Mouse (Mus musculus): ENCODE data around the gene Lsm10. TPM values are rescaled to one million over a fixed set of nuclear protein-coding genes. Genes with fewer than 3 reads are reported as not detected.
"Not testable (repeated sequence)": the region's sequence is repeated elsewhere in the genome, so short reads cannot be mapped to it uniquely, and the experiment has no call there.

Gene Lsm10
- total RNA-seq, 2 experiments from 2014 or later, result 2.2 to 18.0 TPM

GRCm38 (mm10) chr4:126091873-126092272 lies 4.5 kb upstream of the Lsm10 start:
- no peak for ATAC-seq (replicated peaks; ENCODE audit: low FRiP score, poor library complexity, severe bottlenecking)

DNA sequence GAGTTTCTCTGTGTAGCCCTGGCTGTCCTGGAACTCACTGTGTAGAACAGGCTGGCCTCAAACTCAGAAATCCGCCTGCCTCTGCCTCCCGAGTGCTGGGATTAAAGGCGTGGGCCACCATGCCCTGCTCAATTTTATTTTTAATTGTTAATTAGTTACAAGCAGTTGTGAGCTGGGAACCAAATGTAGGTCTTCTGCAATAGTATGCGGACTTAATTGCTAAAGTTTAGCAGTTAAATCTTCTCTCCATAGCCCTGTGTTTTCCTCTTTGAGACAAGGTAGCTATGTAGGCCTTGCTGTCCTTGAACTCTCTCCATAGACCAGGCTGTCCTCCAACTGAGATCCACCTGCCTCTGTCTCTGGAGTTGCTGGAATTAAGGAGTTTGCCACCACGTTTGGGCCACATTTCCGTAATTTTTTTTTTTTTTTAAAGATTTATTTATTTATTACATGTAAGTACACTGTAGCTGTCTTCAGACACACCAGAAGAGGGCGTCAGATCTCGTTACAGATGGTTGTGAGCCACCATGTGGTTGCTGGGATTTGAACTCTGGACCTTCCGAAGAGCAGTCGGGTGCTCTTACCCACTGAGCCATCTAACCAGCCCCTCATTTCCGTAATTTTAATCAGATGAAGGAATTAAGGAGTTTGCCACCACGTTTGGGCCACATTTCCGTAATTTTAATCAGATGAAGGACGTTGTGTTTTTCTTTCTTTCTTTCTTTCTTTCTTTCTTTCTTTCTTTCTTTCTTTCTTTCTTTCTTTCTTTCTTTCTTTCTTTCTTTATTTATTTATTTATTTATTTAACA lies 597 bp upstream of the Lsm10 start:
- not testable (repeated sequence) for ATAC-seq (replicated peaks; ENCODE audit: low FRiP score, poor library complexity, severe bottlenecking)

- no peak for ATAC-seq (replicated peaks; ENCODE audit: low FRiP score, poor library complexity, severe bottlenecking)
Observed at GRCm38 (mm10) chr4:126097711-126098253, 1.4 kb downstream of the Lsm10 start.

DNA sequence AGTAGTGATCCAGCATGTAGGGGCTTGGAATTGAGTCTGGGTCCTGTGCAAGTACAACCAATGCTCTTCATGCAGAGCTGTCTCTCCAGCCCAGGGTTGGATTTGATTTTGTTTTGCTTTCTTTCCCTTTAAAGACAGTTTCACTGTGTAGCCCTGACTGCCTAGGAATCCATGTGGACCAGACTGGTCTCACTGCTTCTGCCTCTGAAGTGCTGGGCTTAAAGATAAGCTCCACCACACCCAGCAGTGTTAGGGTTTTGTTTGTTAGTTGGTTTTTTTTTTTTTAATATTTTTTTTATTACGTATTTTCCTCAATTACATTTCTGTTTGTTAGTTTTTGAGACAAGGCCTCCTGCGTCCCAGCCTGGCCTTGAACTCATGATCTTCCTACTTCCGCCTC lies 2.9 kb downstream of the Lsm10 start:
- ATAC-seq (replicated peaks; ENCODE audit: low FRiP score, poor library complexity, severe bottlenecking), result 0 out of 2 replicates have a peak, but pooled peaks have one; percentile 27

GRCm38 (mm10) chr4:126100764-126101163 lies 4.3 kb downstream of the Lsm10 start:
- no peak for ATAC-seq (replicated peaks; ENCODE audit: low FRiP score, poor library complexity, severe bottlenecking)

GRCm38 (mm10) chr4:126102061-126102841 lies 5.8 kb downstream of the Lsm10 start:
- ATAC-seq (replicated peaks; ENCODE audit: low FRiP score, poor library complexity, severe bottlenecking), result peak; percentile 39; the same call in 1 of the 2 replicates

- ATAC-seq (replicated peaks; ENCODE audit: low FRiP score, poor library complexity, severe bottlenecking), result peak; percentile 86
Observed at GRCm38 (mm10) chr4:126103057-126103581, 6.7 kb downstream of the Lsm10 start.

DNA sequence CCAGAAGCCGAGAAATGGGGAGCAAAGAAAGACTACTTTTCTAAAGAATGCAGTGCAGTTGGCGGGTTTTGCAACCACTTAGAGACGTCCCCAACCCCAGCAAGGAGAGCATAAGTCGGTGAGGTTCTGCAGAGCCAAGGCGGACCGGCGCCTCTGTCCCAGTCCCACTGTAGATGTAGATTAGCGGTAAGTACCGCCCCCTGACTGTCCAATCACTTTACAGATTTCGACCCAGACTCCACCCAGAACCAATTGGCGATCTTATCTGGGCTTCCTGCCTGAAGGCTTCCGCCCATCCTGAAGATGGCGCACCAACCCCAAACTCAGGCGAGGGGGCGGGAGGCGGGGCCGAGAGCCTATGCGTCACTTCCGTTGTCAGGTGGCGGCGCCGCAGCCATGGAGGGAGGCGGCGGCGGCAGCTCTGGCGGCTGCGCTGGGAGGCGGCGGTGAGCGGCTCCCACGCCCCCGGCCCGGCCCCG lies 7.2 kb downstream of the Lsm10 start, which contains the start of gene Stk40:
Gene Stk40 (plus strand): TSS at position 368 of the 479 bp plus-strand sequence.
- ATAC-seq (replicated peaks; ENCODE audit: low FRiP score, poor library complexity, severe bottlenecking), result peak; percentile 80

GRCm38 (mm10) chr4:126104261-126105075 lies 8.0 kb downstream of the Lsm10 start:
- ATAC-seq (replicated peaks; ENCODE audit: low FRiP score, poor library complexity, severe bottlenecking), result peak; percentile 32; the same call in 1 of the 2 replicates

GRCm38 (mm10) chr4:126105131-126105783 lies 8.8 kb downstream of the Lsm10 start:
- ATAC-seq (replicated peaks; ENCODE audit: low FRiP score, poor library complexity, severe bottlenecking), result no peak

DNA sequence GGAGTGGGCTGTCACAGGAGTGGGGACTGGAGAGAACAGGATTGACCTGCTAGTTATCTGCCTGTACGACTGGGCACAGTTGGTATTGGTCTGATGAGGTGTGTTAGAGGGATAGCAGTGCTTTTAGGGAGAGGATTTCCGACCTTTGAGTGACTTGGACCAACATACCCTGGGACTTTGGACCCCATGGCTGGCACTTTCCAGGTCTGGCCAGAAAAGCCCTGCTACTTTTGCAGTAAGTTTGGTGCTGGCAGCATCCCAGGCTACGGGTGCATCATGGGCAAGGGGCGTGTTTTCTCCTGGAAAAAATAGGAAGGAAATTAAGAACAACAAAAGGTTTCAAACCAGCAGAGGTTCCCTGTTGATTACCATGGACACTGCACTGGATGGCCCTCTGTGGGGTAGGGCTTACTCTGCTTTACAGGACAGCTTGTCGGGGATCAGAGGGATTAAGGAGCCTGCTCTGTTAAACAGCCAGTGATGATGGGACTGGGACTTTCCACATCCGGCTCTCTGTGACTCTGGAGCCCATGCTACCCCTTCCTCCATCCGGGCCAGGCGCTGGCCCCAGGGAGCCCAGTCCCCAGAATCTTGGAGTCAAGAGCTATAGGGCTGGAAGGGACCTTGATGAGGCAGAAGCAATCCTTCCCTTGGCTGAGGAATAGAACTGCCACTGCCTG lies 11.8 kb downstream of the Lsm10 start:
- ATAC-seq (replicated peaks; ENCODE audit: low FRiP score, poor library complexity, severe bottlenecking), result no peak

- no peak for ATAC-seq (replicated peaks; ENCODE audit: low FRiP score, poor library complexity, severe bottlenecking)
Observed at GRCm38 (mm10) chr4:126109613-126110373, 13.4 kb downstream of the Lsm10 start.

- no peak; the same call in 1 of the 2 replicates for ATAC-seq (replicated peaks; ENCODE audit: low FRiP score, poor library complexity, severe bottlenecking)
Observed at GRCm38 (mm10) chr4:126110374-126111152, 14.1 kb downstream of the Lsm10 start.

DNA sequence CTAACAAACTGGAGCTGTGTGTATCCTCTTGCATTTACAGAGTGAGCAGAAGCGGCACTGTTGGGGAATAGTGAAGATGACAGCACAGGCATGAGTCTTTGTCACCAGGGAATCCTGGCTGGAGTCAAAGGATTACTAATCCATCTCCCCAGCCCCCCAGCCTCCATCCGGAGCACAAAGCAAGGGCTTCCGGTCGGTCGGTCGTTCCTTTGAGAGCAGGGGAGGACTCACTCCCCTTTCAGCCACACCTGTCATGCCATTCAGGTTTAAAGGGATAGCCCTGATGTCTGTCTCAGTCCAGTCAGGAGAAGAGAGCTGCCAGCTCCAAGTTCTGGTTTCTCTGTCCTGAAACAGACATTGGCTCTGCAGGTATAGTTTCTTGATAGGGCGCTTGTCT lies 14.7 kb downstream of the Lsm10 start:
- ATAC-seq (replicated peaks; ENCODE audit: low FRiP score, poor library complexity, severe bottlenecking), result no peak

- no peak for ATAC-seq (replicated peaks; ENCODE audit: low FRiP score, poor library complexity, severe bottlenecking)
Observed at GRCm38 (mm10) chr4:126113243-126113642, 16.8 kb downstream of the Lsm10 start.

GRCm38 (mm10) chr4:126113943-126114342 lies 17.5 kb downstream of the Lsm10 start:
- no peak for ATAC-seq (replicated peaks; ENCODE audit: low FRiP score, poor library complexity, severe bottlenecking)

- no peak for ATAC-seq (replicated peaks; ENCODE audit: low FRiP score, poor library complexity, severe bottlenecking)
Observed at GRCm38 (mm10) chr4:126115411-126115810, 19.0 kb downstream of the Lsm10 start.

Data from erythroid progenitor cell, adult 5-6 weeks (primary cell).